Mouse (Mus musculus) stomach, postnatal 0 days (tissue): ENCODE measurements around the gene 1700015G11Rik. TPM values are rescaled to one million over a fixed set of nuclear protein-coding genes. Genes with fewer than 3 reads are reported as not detected.
A peak's percentile ranks its signal among the peaks of the same experiment; 100 is the strongest.

Experiments
- ATAC-seq: fragments of 200-750 bp; cut with Nextera tagmentation; 2 replicates; pipeline ENCODE4 v1.8.0; 2017; ENCODE audit not compliant: low FRiP score, low TSS enrichment
- DNase-seq: peaks from one replicate; pipeline ENCODE4 v3.0.0-alpha.2; 2016; ENCODE audit warnings: low spot score
- H3K27ac ChIP-seq: fragments of 300-500 bp; sonication (generic); replicated peaks from 2 replicates; pipeline ENCODE4 v1.5.1; 2014; ENCODE audit warnings: mild to moderate bottlenecking, control low read depth
- H3K27me3 ChIP-seq: fragments of 300-500 bp; sonication (generic); 2 replicates; pipeline ENCODE4 v1.6.1; 2014; ENCODE audit warnings: low read length; ENCODE audit not compliant: control insufficient read depth, insufficient read depth
- H3K36me3 ChIP-seq: fragments of 300-500 bp; sonication (generic); 2 replicates; pipeline ENCODE4 v1.6.1; 2014; ENCODE audit warnings: low read length, mixed read lengths; ENCODE audit not compliant: control insufficient read depth, insufficient read depth
- H3K4me1 ChIP-seq: fragments of 300-500 bp; sonication (generic); replicated peaks from 2 replicates; pipeline ENCODE4 v1.6.1; 2014; ENCODE audit warnings: antibody characterized with exemption; ENCODE audit not compliant: control insufficient read depth, insufficient read depth
- H3K4me2 ChIP-seq: fragments of 300-500 bp; sonication (generic); replicated peaks from 2 replicates; pipeline ENCODE4 v1.6.1; 2014; ENCODE audit warnings: low read depth, mild to moderate bottlenecking, control low read depth, moderate library complexity
- H3K4me3 ChIP-seq: fragments of 300-500 bp; sonication (generic); 2 replicates; pipeline ENCODE4 v1.5.1; 2014; ENCODE audit warnings: low read depth, low read length, control low read depth
- H3K9ac ChIP-seq: fragments of 300-500 bp; sonication (generic); 2 replicates; pipeline ENCODE4 v1.6.1; 2014; ENCODE audit warnings: mild to moderate bottlenecking, low read length, control low read depth, mixed read lengths
- H3K9me3 ChIP-seq: fragments of 300-500 bp; sonication (generic); 2 replicates; pipeline ENCODE4 v1.6.1; 2016; ENCODE audit warnings: low read length; ENCODE audit not compliant: control insufficient read depth
- CTCF ChIP-seq: IDR thresholded peaks from 2 replicates; pipeline ENCODE4 v1.5.1; 2016; ENCODE audit warnings: antibody characterized with exemption, low read depth, mild to moderate bottlenecking, moderate library complexity
- EP300 ChIP-seq: optimal IDR thresholded peaks from 2 replicates; pipeline ENCODE3; 2016; ENCODE audit warnings: antibody characterized with exemption
- WGBS: fragments of 180-500 bp; shearing (Covaris S2); extraction: QIAGEN DNeasy Blood & Tissue Kit; methylation state at CpG from one replicate; pipeline ENCODE4 v1.1.7; 2014; 5-methylcytosine and 5-hydroxymethylcytosine counted together
- polyA plus RNA-seq: library from polyadenylated mRNA; unstranded; fragments of >200 nt; fragmentation: Nextera tagmentation; extraction: Ambion mirVana; gene quantifications from 2 replicates; pipeline ENCODE4 v1.2.1, GENCODE M21; 2015

1700015G11Rik gene
- polyA plus RNA-seq, 1 experiment from 2014 or later = not detected

- no peaks in the 10 kb centered on the region for H3K4me1 ChIP-seq
- no peak overlapping the region for H3K27ac ChIP-seq
- H3K9me3 ChIP-seq = no peaks in the 10 kb centered on the region
- H3K4me3 ChIP-seq = no peak overlapping the region
- TF ChIP-seq EP300 (no peak), CTCF (no peak)
- 90% methylated on average over 3 of the region's 3 CpGs for WGBS
- no peaks in the 10 kb centered on the region for H3K27me3 ChIP-seq
- DNase-seq (no peak), ATAC-seq (no peak)
- H3K36me3 ChIP-seq = no peaks in the 10 kb centered on the region
- no peak overlapping the region for H3K9ac ChIP-seq
- no peak overlapping the region for H3K4me2 ChIP-seq
Measured at GRCm38 (mm10) chr7:51991020-51991419, 24.5 kb downstream of the 1700015G11Rik start.

DNA sequence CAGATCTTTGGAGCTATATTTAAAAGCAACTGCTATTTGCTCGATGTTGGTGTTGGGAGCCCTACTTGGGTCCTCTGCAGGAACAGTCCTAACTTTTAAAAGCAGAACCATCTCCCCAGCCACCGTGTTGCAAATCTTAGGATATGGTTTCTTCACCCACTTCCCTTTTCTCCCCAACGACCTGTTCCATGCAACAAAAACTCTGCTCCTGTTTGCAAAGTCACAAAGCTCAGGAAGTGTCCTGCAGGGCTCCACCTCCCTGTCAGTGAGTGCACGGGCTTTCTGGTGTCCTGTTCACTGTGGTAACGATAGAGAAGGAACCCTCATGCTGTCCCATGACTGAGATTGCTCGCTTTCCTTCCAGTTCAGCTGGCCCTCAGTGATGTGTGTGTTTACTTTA is 28.6 kb downstream of the 1700015G11Rik start:
- H3K27me3 ChIP-seq = no peaks in the 10 kb centered on the region
- TF ChIP-seq CTCF (no peak), EP300 (no peak)
- WGBS = 43% methylated on average over 6 of the region's 6 CpGs
- H3K4me2 ChIP-seq = no peak overlapping the region
- no peak overlapping the region for H3K9ac ChIP-seq
- H3K4me1 ChIP-seq = no peaks in the 10 kb centered on the region
- no peak overlapping the region for H3K27ac ChIP-seq
- DNase-seq = no peak
- H3K9me3 ChIP-seq = no peaks in the 10 kb centered on the region
- H3K36me3 ChIP-seq = no peaks in the 10 kb centered on the region
- ATAC-seq = no peak
- no peak overlapping the region for H3K4me3 ChIP-seq

GRCm38 (mm10) chr7:51985763-51986162 is 29.8 kb downstream of the 1700015G11Rik start:
- Histone ChIP-seq H3K4me3 (no peak overlapping the region), H3K9me3 (no peaks in the 10 kb centered on the region), H3K36me3 (no peaks in the 10 kb centered on the region), H3K4me2 (no peak overlapping the region), H3K9ac (no peak overlapping the region), H3K27me3 (no peaks in the 10 kb centered on the region), H3K27ac (no peak overlapping the region), H3K4me1 (no peaks in the 10 kb centered on the region)
- DNase-seq = no peak
- TF ChIP-seq EP300 (no peak), CTCF (no peak)
- WGBS = 76% methylated on average over 6 of the region's 6 CpGs
- ATAC-seq = no peak

DNA sequence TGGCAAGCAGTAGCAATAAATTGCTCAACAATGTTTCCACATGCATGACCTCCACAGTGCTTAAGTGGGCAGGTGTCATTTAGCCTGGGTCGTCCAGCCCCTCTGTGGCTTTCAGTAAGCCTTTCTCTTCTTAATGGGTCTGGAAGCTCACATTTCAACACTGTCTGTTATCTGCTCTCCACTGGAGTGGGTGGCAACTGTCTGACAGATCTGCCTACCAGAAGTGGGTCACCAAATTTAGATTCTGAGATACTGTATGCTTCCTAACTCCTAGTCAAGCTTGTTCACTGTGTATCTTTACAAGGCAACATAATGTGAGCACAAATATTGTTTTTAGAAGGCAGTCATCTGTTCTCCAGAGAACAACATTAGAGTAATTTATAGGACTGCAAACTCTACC is 33.2 kb downstream of the 1700015G11Rik start:
- no peaks in the 10 kb centered on the region for H3K9me3 ChIP-seq
- 9% methylated on average over 1 of the region's 1 CpGs for WGBS
- no peak overlapping the region for H3K9ac ChIP-seq
- H3K4me2 ChIP-seq = no peak overlapping the region
- ATAC-seq = no peak
- no peaks in the 10 kb centered on the region for H3K36me3 ChIP-seq
- H3K27ac ChIP-seq = no peak overlapping the region
- H3K4me1 ChIP-seq = no peaks in the 10 kb centered on the region
- no peak for DNase-seq
- no peaks in the 10 kb centered on the region for H3K27me3 ChIP-seq
- TF ChIP-seq CTCF (no peak), EP300 (no peak)
- no peak overlapping the region for H3K4me3 ChIP-seq

- H3K27me3 ChIP-seq = no peaks in the 10 kb centered on the region
- H3K9ac ChIP-seq = no peak overlapping the region
- no peak overlapping the region for H3K27ac ChIP-seq
- H3K4me2 ChIP-seq = no peak overlapping the region
- H3K4me3 ChIP-seq = no peak overlapping the region
- WGBS = 39% methylated on average over 5 of the region's 5 CpGs
- peak; percentile 70 for TF ChIP-seq CTCF
- no peak for TF ChIP-seq EP300
- ATAC-seq = no peak
- no peak for DNase-seq
- no peaks in the 10 kb centered on the region for H3K9me3 ChIP-seq
- H3K36me3 ChIP-seq = no peaks in the 10 kb centered on the region
- no peaks in the 10 kb centered on the region for H3K4me1 ChIP-seq
Measured at GRCm38 (mm10) chr7:51979271-51979670, 36.3 kb downstream of the 1700015G11Rik start.

DNA sequence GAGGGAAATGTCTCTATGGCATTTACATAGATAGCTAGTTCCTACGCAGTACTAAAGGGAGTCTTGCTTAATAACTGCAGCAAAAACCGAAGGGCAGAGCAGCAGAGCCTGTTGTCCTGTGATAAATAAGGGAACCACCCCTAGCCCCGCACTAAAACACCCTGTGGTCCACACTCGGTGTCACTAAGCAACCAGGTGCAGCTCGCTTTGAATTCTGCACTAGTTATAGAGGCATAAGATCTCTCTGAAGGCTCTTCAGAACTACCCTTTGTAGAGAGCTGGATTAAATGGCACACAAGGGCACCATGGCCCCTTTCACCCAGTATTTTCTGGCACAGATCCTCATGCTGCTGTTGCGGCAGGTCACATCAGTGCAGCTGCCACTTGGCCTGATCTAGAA is 40.3 kb downstream of the 1700015G11Rik start:
- ATAC-seq = no peak
- H3K27me3 ChIP-seq = no peaks in the 10 kb centered on the region

DNA sequence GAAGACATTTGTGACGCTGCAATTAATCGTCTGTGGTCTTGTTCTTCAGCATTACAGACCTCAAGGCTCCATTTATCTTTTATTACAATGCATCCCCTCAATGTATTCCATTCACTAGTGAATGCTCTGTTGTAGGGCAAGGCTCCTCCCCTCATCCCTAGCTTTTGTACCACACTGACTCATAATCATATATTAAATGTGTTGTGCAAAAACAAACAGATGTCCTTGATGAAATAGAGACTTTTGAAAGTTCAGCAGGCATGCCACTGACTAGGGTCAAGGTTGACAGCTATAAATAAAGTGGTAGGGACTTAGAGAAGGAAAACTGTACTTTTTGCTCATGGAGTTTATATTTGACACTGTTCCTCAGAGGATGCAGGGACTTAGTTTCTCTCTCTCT is 42.0 kb downstream of the 1700015G11Rik start:
- TF ChIP-seq EP300 = no peak
- no peak for TF ChIP-seq CTCF
- Histone ChIP-seq H3K36me3 (no peaks in the 10 kb centered on the region), H3K4me1 (no peaks in the 10 kb centered on the region), H3K9ac (no peak overlapping the region), H3K4me3 (no peak overlapping the region), H3K27me3 (no peaks in the 10 kb centered on the region), H3K4me2 (no peak overlapping the region), H3K27ac (no peak overlapping the region), H3K9me3 (no peaks in the 10 kb centered on the region)
- no peak for ATAC-seq
- 74% methylated on average over 2 of the region's 2 CpGs for WGBS
- no peak for DNase-seq

More for the DNA sequence above, 40.3 kb downstream of the 1700015G11Rik start:
- no peaks in the 10 kb centered on the region for H3K4me1 ChIP-seq
- H3K36me3 ChIP-seq = no peaks in the 10 kb centered on the region
- DNase-seq = no peak
- H3K9me3 ChIP-seq = no peaks in the 10 kb centered on the region
- no peak overlapping the region for H3K27ac ChIP-seq
- TF ChIP-seq CTCF = no peak
- no peak for TF ChIP-seq EP300
- WGBS = 69% methylated on average over 6 of the region's 6 CpGs
- H3K4me2 ChIP-seq = no peak overlapping the region
- no peak overlapping the region for H3K4me3 ChIP-seq
- no peak overlapping the region for H3K9ac ChIP-seq
